Mouse (Mus musculus) liver, adult 2 months (tissue): Measurements from ENCODE around the gene Mesp1. TPM values are rescaled to one million over a fixed set of nuclear protein-coding genes. Genes with fewer than 3 reads are reported as not detected.
A peak's percentile ranks its signal among the peaks of the same experiment; 100 is the strongest.

Experiments used
- DNase-seq: peaks from one replicate; pipeline ENCODE4 v3.0.0-alpha.2; 2011; ENCODE audit warnings: low read depth, low spot score; ENCODE audit errors: extremely low read depth
- H3K27ac ChIP-seq: fragments of 200-500 bp; replicated peaks from 2 replicates; pipeline ENCODE4 v1.5.1; 2012; ENCODE audit warnings: low read depth, mild to moderate bottlenecking, control low read depth, inconsistent platforms, low read length; ENCODE audit not compliant: insufficient read depth
- H3K27me3 ChIP-seq: fragments of 200-500 bp; 2 replicates; pipeline ENCODE4 v1.6.1; 2012; ENCODE audit warnings: mild to moderate bottlenecking, moderate library complexity, low read length, inconsistent platforms; ENCODE audit not compliant: control insufficient read depth, insufficient read depth
- H3K36me3 ChIP-seq: fragments of 200-500 bp; 2 replicates; pipeline ENCODE4 v1.6.1; 2012; ENCODE audit warnings: low read length, inconsistent platforms; ENCODE audit not compliant: control insufficient read depth, insufficient read depth
- H3K4me1 ChIP-seq: fragments of 200-500 bp; 2 replicates; pipeline ENCODE4 v1.6.1; 2011; ENCODE audit warnings: low read length; ENCODE audit not compliant: control insufficient read depth, insufficient read depth
- H3K4me3 ChIP-seq: fragments of 200-500 bp; 2 replicates; pipeline ENCODE4 v1.5.1; 2011; ENCODE audit warnings: low read depth, mild to moderate bottlenecking, control low read depth, low read length, moderate library complexity; ENCODE audit not compliant: insufficient read depth
- H3K79me2 ChIP-seq: fragments of 200-500 bp; 2 replicates; pipeline ENCODE4 v1.6.1; 2012; ENCODE audit warnings: inconsistent platforms, mild to moderate bottlenecking, low read length, moderate library complexity; ENCODE audit not compliant: control insufficient read depth, insufficient read depth
- H3K9ac ChIP-seq: fragments of 200-500 bp; 2 replicates; pipeline ENCODE4 v1.6.1; 2012; ENCODE audit warnings: low read depth, mild to moderate bottlenecking, control low read depth, inconsistent platforms, low read length
- CTCF ChIP-seq: fragments of 200-500 bp; IDR thresholded peaks from 2 replicates; pipeline ENCODE4 v1.5.1; 2011; ENCODE audit warnings: low read depth, low read length, control low read depth
- POLR2A ChIP-seq: fragments of 200-500 bp; IDR thresholded peaks from 2 replicates; pipeline ENCODE4 v1.6.1; 2011; ENCODE audit warnings: low read length, control low read depth; ENCODE audit not compliant: insufficient read depth; ENCODE audit errors: extremely low read depth
- WGBS: fragments of 180-500 bp; shearing (Covaris S2); methylation state at CpG from one replicate; pipeline ENCODE4 v1.1.7; 2018; 5-methylcytosine and 5-hydroxymethylcytosine counted together
- polyA plus RNA-seq: library from polyadenylated mRNA; depleted of rRNA; stranded (reverse); fragments of >200 nt; gene quantifications from 2 replicates; pipeline ENCODE4 v1.2.3, GENCODE M21; 2012
- total RNA-seq: library from RNA; depleted of rRNA; stranded (reverse); fragments of >200 nt; gene quantifications from 2 replicates; pipeline ENCODE4 v1.2.3, GENCODE M21; 2014

Mesp1 gene
- total and polyA plus RNA-seq, 2 experiments, result 0.18 TPM; not detected in 1

DNA sequence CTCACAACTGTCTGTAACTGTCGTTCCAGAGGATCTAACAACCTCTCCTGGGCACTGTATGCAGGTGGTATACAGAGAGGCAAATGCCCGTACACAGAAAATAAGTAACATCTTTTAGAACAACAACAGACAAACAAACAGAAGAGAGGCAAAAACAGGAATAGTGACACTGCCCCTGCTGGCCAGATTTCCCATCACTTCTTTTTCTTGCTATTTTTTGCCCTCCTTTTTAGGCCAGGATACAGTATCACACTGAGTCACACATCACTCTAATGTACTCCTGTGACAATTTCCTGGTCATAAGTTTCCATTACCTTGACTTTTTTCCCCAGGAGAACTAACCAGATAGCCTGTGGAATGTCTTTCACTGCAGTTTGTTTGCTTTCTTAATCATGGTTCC is 37.3 kb downstream of the Mesp1 start:
- 54% methylated on average over 2 of the region's 2 CpGs for WGBS

DNA sequence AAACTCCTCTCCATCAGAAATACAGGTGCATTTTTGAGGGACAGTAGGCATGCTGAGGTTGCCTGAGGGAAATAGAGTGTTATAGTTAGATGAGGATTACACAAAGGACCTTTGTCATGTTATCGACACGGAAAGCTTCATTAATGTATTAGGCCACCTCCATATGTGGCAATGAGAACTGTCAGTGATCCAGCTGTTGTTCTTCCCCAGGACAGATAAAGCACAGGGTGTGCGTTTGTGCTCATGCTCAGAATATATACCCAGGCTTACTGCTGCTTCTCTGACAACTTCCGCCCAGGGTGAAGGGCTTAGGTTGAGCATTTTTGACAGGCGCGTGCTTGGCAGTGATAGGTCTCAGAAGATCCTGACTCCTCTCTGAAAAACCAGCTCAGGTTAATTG is 44.1 kb downstream of the Mesp1 start:
- WGBS, result 89% methylated on average over 6 of the region's 6 CpGs
- no peaks in the 10 kb centered on the region for H3K27me3 ChIP-seq
- H3K9ac ChIP-seq, result no peak overlapping the region
- H3K36me3 ChIP-seq, result no peaks in the 10 kb centered on the region
- TF ChIP-seq POLR2A, result no peak
- TF ChIP-seq CTCF, result no peak
- no peaks in the 10 kb centered on the region for H3K4me1 ChIP-seq
- no peaks in the 10 kb centered on the region for H3K79me2 ChIP-seq
- H3K27ac ChIP-seq, result no peak overlapping the region
- no peak for DNase-seq
- no peak overlapping the region for H3K4me3 ChIP-seq

More for the DNA sequence above, 37.3 kb downstream of the Mesp1 start:
- no peak for DNase-seq
- TF ChIP-seq CTCF (no peak), POLR2A (no peak)
- H3K36me3 ChIP-seq, result no peaks in the 10 kb centered on the region
- no peaks in the 10 kb centered on the region for H3K79me2 ChIP-seq
- no peak overlapping the region for H3K4me3 ChIP-seq
- H3K27me3 ChIP-seq, result no peaks in the 10 kb centered on the region
- peaks cover 1% of the 10 kb centered on the region; the same call in 1 of the 2 replicates for H3K4me1 ChIP-seq
- no peak overlapping the region for H3K9ac ChIP-seq
- H3K27ac ChIP-seq, result no peak overlapping the region

DNA sequence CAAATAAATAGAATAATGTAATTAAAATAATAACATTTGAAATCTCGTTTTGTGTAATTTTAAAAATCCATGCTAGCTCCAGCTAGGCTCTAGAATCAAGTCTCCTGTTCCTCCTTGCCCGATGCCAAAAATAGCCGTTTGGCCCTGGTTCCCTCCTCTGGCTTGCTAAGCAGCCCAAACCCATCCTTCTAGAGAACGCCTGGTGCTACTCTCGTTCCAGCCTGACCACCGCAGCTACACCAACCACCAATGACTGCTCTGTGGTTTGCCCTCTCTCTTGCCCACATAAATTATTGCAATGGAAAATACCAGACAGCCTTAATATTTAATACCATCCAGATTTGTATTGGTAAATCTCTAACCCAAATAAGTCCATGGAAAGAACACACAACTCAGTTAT is 45.9 kb downstream of the Mesp1 start:
- TF ChIP-seq CTCF (no peak), POLR2A (no peak)
- Histone ChIP-seq H3K79me2 (no peaks in the 10 kb centered on the region), H3K9ac (no peak overlapping the region), H3K36me3 (no peaks in the 10 kb centered on the region), H3K27ac (no peak overlapping the region), H3K4me1 (no peaks in the 10 kb centered on the region), H3K4me3 (no peak overlapping the region), H3K27me3 (no peaks in the 10 kb centered on the region)
- DNase-seq, result no peak
- WGBS, result 84% methylated on average over 6 of the region's 6 CpGs

DNA sequence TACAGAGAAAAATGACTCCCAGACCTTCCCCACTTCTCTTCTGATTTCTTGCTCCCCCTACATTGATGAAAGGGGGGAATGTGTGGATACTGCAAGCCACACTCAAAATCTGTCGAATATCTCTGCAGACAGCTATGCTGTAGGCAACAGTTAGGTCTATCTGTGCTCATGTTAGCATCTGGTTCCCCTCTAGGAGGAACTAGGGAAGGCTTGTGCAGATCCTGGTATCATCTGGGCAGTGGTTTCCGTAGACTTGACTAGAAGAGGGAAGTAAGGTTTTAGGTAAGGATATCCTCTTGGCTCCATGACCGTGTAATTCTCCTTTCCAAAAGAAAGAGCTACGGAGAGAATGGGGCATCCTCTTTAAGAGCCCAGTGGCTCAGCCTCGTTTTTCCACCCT is 49.0 kb downstream of the Mesp1 start:
- H3K36me3 ChIP-seq, result peaks cover 5% of the 10 kb centered on the region; the same call in 1 of the 2 replicates
- no peaks in the 10 kb centered on the region for H3K4me1 ChIP-seq
- H3K4me3 ChIP-seq, result no peak overlapping the region
- H3K27me3 ChIP-seq, result no peaks in the 10 kb centered on the region
- H3K27ac ChIP-seq, result no peak overlapping the region
- no peak for TF ChIP-seq CTCF
- no peak for TF ChIP-seq POLR2A
- no peak for DNase-seq
- 84% methylated on average over 5 of the region's 5 CpGs for WGBS
- H3K79me2 ChIP-seq, result no peaks in the 10 kb centered on the region
- no peak overlapping the region for H3K9ac ChIP-seq

DNA sequence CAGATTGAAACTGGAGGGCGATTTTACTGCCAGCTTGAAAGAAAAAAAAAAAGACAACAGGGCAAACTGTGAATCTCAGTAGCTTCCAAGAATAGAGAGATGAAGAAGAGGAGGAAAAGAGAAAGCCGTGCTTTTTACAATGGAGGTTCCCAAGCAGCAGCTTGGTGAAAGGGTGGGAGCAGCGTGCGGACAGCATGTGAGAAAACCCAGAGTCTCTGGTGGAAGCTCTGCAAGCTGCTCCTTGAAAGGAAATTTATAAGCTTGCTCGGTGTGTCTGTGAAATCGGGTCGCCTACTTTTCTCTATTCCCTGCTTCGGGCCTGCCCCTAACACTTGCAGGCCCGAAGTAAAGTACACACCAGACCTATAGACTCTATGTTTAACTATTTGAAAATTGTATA is 49.5 kb downstream of the Mesp1 start:
- Histone ChIP-seq H3K27me3 (no peaks in the 10 kb centered on the region), H3K4me1 (no peaks in the 10 kb centered on the region), H3K4me3 (no peak overlapping the region), H3K36me3 (peaks cover 9% of the 10 kb centered on the region; the same call in 1 of the 2 replicates), H3K27ac (no peak overlapping the region), H3K9ac (no peak overlapping the region), H3K79me2 (no peaks in the 10 kb centered on the region)
- TF ChIP-seq POLR2A (no peak), CTCF (no peak)
- DNase-seq, result no peak
- 91% methylated on average over 9 of the region's 9 CpGs for WGBS

DNA sequence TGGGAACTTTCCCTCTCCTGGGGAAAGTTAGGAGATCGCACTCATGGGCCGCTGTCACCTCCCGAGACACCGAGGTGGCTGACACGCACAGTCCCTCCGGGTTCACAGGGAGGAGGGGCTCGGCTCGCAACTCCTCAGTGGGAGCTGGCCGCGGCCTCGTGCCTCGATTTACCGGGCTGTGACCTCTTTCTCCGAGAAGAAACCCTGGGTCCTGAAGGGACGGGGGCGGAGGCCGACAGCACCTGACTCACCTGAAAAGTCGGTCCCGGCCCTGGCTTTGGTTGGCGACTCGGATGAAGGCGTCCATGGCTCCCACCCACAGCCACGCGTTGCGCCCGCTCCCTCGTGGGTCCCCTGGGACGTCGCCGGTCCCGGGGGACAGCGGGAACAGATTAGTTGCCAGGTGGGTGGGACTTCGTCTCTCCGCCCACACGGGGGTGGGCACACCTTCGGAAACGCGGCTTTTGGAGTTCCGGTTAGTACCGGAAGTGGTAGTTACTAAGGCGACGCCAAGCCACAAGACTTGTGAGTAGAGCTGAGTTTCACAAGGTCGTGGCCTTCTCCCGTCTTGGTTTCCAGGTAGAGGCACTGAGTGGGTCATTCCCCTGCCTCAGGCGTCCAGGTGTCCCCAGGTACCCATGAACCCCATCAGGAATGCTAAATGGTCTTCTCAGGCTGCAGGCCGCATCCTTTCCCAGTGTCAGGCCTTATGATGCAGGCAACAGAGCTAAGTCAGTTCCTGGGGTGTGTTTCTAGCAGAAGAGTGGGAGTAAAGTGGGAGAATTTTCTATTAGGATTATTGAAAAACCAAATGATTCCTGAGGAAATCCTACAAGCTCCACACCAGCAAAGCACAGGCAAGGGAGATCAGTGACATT is 50.7 kb downstream of the Mesp1 start, which contains the start of the genes Pex11a and Wdr93:
Gene Pex11a (minus strand): TSS at position 473 of the 878 bp plus-strand sequence.
Gene Wdr93 (plus strand): TSS at position 505 of the 878 bp plus-strand sequence.
- H3K9ac ChIP-seq, result peak within 1 kb of the TSS; percentile 93
- WGBS, result 3% methylated on average over 46 of the region's 46 CpGs
- TF ChIP-seq POLR2A (peak; percentile 81), CTCF (no peak)
- no peaks in the 10 kb centered on the region for H3K79me2 ChIP-seq
- DNase-seq, result peak; percentile 82
- peaks cover 14% of the 10 kb centered on the region; the same call in 1 of the 2 replicates for H3K36me3 ChIP-seq
- peak within 1 kb of the TSS; percentile 94 for H3K4me3 ChIP-seq
- H3K27ac ChIP-seq, result peak within 1 kb of the TSS; percentile 88
- no peaks in the 10 kb centered on the region for H3K27me3 ChIP-seq
- H3K4me1 ChIP-seq, result no peaks in the 10 kb centered on the region
